Mouse (Mus musculus): ENCODE measurements around the gene Grn. TPM values are rescaled to one million over a fixed set of nuclear protein-coding genes. Genes with fewer than 3 reads are reported as not detected.
"Not testable (repeated sequence)": the region's sequence is repeated elsewhere in the genome, so short reads cannot be mapped to it uniquely, and the experiment has no call there.

Grn gene
- polyA plus RNA-seq (2015; fragmentation: Nextera tagmentation; extraction: Ambion mirVana), result 151 and 172 TPM in 2 replicates

DNA sequence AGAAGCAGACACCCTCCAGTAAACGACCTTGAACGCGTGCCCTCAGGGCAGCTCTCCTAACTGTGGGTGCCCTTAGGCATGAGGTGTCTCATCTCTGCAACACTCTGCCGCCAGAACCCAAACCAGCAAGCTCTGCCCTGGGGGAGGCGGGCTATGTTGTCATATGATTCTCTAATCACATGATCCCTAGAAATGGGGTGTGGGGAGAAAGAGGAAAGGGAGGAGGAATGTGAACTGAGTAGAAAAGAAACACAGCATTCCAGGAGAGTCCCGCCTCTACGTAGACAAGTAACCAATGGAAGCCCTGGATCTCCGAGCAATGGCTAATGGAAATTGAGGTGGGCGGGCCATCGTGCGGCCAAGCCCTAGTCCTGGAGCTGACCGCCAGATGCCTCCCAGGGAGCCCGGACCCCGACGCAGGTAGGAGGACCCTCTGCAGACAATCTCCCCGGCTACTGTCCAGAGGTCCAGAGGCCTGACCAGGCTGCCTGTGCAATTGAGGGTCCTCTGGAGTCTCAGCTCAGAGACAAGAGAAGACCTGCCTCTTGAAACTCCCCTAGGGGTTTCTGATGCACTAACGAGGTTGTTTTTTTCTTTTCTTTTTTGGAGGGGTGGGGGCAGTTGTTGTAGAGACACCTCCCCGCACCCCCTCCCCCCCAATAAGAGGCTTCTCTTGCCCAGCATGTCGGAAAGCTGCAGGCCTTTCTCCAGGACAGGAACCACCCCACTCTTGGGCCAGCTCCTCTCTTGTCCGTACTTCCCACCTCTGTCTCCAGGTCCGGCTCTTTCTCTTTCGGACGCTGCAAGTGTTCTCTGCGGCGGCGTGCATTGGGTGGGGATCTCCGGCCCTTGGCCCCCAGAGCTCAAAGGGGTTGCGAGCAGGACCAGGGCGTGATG is at the start of gene Grn:
Gene Grn, plus strand, starts transcription at position 195 of the 897 bp plus-strand sequence.
- H3K27ac ChIP-seq, result peak within 1 kb of the TSS; percentile 92
- H3K9ac ChIP-seq, result peak within 1 kb of the TSS; percentile 64
- peaks cover 19% of the 10 kb centered on the region for H3K36me3 ChIP-seq
- peak; percentile 92 for ATAC-seq (replicated peaks; ENCODE audit: low FRiP score)
- peak within 1 kb of the TSS; percentile 97 for H3K4me2 ChIP-seq
- H3K4me1 ChIP-seq, result peaks cover 29% of the 10 kb centered on the region
- H3K9me3 ChIP-seq (replicated peaks), result no peaks in the 10 kb centered on the region
- H3K27me3 ChIP-seq, result no peaks in the 10 kb centered on the region
- H3K4me3 ChIP-seq (replicated peaks), result peak within 1 kb of the TSS; percentile 68
- under 1% methylated on average over 29 of the region's 29 CpGs for WGBS

DNA sequence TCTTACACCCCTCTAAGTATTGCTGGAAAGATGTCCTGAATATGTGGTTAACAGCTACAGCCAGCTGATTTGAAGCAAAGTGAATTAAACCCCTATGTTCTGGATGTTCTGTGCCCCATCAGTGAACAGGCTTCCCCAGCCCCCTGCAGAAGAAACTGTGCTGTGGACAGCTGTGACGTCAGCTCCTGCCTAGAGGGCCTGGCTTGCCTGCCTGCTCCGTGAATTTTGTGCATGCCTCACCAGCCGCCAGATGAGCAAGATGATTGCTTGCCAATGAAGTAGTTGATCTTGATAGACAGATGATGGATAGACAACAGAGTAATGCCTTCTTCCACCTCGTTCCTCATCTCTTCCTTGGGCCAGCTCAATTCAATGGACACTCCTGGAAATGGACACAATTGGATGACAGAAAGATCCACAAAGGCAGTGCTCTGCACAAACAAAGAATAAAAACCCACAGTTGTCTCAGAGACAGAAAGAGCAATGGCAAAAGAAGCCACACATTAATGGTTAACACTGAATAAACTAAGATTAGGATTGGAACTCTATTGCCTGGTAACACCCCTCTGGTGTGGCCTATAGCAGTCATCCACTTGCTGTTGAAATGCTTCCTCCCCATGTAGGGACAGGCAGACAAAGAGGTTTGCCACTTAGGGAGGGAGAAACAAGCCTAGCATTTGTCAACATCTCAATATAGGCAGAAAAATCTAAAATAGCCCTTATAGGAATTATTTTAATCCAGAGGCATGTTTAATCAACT is 48.6 kb upstream of the Grn start:
- ATAC-seq (replicated peaks; ENCODE audit: low FRiP score), result no peak
- Histone ChIP-seq H3K27me3 (no peaks in the 10 kb centered on the region), H3K36me3 (no peaks in the 10 kb centered on the region), H3K27ac (no peak overlapping the region), H3K9me3 (replicated peaks) (0 out of 2 replicates have a peak, but pooled peaks cover 4% of the 10 kb centered on the region), H3K9ac (no peak overlapping the region), H3K4me2 (no peak overlapping the region), H3K4me3 (replicated peaks) (no peak overlapping the region), H3K4me1 (peaks cover 5% of the 10 kb centered on the region)
- WGBS, result 47% methylated on average over 4 of the region's 4 CpGs

DNA sequence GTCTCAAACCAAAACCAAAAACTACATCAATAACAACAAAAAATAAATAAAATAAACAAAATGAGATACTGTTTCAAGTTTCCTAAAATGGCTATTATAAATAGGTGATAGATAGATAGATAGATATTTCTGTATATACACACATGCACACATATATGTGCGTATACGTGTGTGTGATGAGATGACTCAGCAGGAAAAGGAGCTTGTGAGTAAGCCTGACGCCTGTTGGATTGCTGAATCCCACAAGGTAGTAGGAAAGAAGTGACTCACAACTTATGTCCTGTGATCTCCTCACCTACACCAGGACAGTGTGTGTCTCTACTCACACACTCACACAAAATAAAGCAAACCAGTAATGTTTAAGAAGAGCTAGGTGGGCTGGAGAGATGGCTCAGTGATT is 47.3 kb upstream of the Grn start:
- WGBS, result 88% methylated on average over 3 of the region's 3 CpGs
- no peak for ATAC-seq (replicated peaks; ENCODE audit: low FRiP score)
- H3K27me3 ChIP-seq, result no peaks in the 10 kb centered on the region

GRCm38 (mm10) chr11:102383365-102384136 is 46.6 kb upstream of the Grn start:
- Histone ChIP-seq H3K27ac (no peak overlapping the region), H3K4me2 (no peak overlapping the region), H3K27me3 (no peaks in the 10 kb centered on the region), H3K9ac (no peak overlapping the region), H3K4me3 (replicated peaks) (no peak overlapping the region), H3K9me3 (replicated peaks) (0 out of 2 replicates have a peak, but pooled peaks cover 3% of the 10 kb centered on the region), H3K4me1 (0 out of 2 replicates have a peak, but pooled peaks cover 3% of the 10 kb centered on the region), H3K36me3 (no peaks in the 10 kb centered on the region)
- WGBS, result 94% methylated on average over 1 of the region's 1 CpGs
- no peak for ATAC-seq (replicated peaks; ENCODE audit: low FRiP score)

More for the DNA sequence above, 47.3 kb upstream of the Grn start:
- H3K4me1 ChIP-seq, result 0 out of 2 replicates have a peak, but pooled peaks cover 3% of the 10 kb centered on the region
- H3K9me3 ChIP-seq (replicated peaks), result 0 out of 2 replicates have a peak, but pooled peaks cover 4% of the 10 kb centered on the region
- H3K4me3 ChIP-seq (replicated peaks), result no peak overlapping the region
- no peak overlapping the region for H3K27ac ChIP-seq
- H3K9ac ChIP-seq, result no peak overlapping the region
- no peaks in the 10 kb centered on the region for H3K36me3 ChIP-seq
- no peak overlapping the region for H3K4me2 ChIP-seq

DNA sequence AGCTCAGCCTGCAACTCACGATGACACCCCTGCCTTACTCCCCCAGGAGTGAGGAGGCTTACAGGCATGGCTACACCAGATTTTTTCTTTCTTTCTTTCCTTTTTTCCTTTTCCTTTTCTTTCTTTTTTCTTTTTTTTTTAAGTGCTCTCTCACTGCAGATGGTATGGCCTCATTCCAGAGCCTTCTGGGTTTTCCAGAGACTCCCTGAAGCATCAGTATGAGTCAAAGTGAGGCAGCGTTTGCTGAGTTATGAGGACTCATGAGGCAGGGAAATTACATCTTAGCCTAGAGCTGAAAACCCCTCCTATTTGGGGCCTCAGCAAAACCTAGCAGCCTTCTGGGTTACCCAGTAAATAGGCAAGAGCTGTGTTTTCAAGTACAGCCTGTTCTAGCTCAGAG is 45.7 kb upstream of the Grn start:
- no peak overlapping the region for H3K4me2 ChIP-seq
- H3K36me3 ChIP-seq, result no peaks in the 10 kb centered on the region
- 0 out of 2 replicates have a peak, but pooled peaks cover 3% of the 10 kb centered on the region for H3K4me1 ChIP-seq
- no peaks in the 10 kb centered on the region for H3K27me3 ChIP-seq
- H3K27ac ChIP-seq, result no peak overlapping the region
- ATAC-seq (replicated peaks; ENCODE audit: low FRiP score), result no peak
- no peak overlapping the region for H3K9ac ChIP-seq
- no peaks in the 10 kb centered on the region for H3K9me3 ChIP-seq (replicated peaks)
- H3K4me3 ChIP-seq (replicated peaks), result no peak overlapping the region
- WGBS, result 66% methylated on average over 2 of the region's 2 CpGs

DNA sequence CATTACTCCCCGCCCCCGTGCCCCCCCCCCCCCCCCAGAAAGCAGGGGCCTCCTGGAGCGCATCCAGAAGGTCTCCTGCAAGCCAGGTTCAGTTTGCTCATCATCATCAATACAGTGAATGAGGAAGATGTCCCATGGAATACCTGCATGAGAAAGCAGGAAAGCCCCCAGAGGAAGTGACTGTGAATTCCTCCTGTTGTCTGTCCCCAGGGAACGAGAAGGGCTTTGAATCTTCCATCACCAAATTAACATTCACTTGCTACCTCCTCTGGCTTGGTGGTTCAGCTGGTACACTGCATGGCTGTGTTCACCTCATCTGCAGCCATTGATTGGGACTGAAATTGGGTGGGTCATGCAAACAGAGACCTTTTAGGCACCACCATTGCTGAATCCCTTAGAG is 45.0 kb upstream of the Grn start:
- no peak overlapping the region for H3K9ac ChIP-seq
- ATAC-seq (replicated peaks; ENCODE audit: low FRiP score), result no peak
- H3K36me3 ChIP-seq, result no peaks in the 10 kb centered on the region
- 0 out of 2 replicates have a peak, but pooled peaks cover 3% of the 10 kb centered on the region for H3K4me1 ChIP-seq
- H3K27me3 ChIP-seq, result no peaks in the 10 kb centered on the region
- H3K27ac ChIP-seq, result no peak overlapping the region
- 52% methylated on average over 4 of the region's 4 CpGs for WGBS
- no peak overlapping the region for H3K4me2 ChIP-seq
- no peaks in the 10 kb centered on the region for H3K9me3 ChIP-seq (replicated peaks)
- no peak overlapping the region for H3K4me3 ChIP-seq (replicated peaks)

- no peaks in the 10 kb centered on the region for H3K36me3 ChIP-seq
- H3K9me3 ChIP-seq (replicated peaks), result no peaks in the 10 kb centered on the region
- H3K4me1 ChIP-seq, result no peaks in the 10 kb centered on the region
- no peaks in the 10 kb centered on the region for H3K27me3 ChIP-seq
- ATAC-seq (replicated peaks; ENCODE audit: low FRiP score), result no peak
- H3K9ac ChIP-seq, result no peak overlapping the region
- no peak overlapping the region for H3K27ac ChIP-seq
- no peak overlapping the region for H3K4me2 ChIP-seq
- no peak overlapping the region for H3K4me3 ChIP-seq (replicated peaks)
- WGBS, result 57% methylated on average over 5 of the region's 5 CpGs
Observed at GRCm38 (mm10) chr11:102386121-102386520, 44.0 kb upstream of the Grn start.

DNA sequence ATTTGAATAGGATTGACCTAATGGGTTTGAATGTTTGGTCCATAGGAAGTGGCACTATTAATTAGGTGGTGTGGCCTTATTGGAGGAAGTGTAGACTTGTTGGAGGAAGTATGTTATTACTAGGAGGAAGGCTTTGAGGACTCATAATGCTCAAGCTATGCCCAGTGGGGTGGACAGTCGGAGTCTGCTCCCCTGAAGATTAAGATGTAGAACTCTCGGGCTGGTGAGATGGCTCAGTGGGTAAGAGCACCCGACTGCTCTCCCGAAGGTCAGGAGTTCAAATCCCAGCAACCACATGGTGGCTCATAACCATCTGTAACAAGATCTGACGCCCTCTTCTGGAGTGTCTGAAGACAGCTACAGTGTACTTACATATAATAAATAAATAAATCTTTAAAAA is 40.7 kb upstream of the Grn start:
- not testable (repeated sequence) for ATAC-seq (replicated peaks; ENCODE audit: low FRiP score); H3K9me3 ChIP-seq (replicated peaks); H3K9ac ChIP-seq; H3K27ac ChIP-seq; H3K4me2 ChIP-seq; H3K4me3 ChIP-seq (replicated peaks); H3K36me3 ChIP-seq
- 83% methylated on average over 4 of the region's 5 CpGs for WGBS
- Histone ChIP-seq H3K27me3 (peaks cover 16% of the 10 kb centered on the region), H3K4me1 (peaks cover 21% of the 10 kb centered on the region)

- Histone ChIP-seq H3K9ac (no peak overlapping the region), H3K36me3 (no peaks in the 10 kb centered on the region), H3K4me3 (replicated peaks) (peak overlapping the region; percentile 47), H3K9me3 (replicated peaks) (no peaks in the 10 kb centered on the region), H3K4me2 (peak overlapping the region; percentile 95), H3K27me3 (peaks cover 44% of the 10 kb centered on the region), H3K27ac (no peak overlapping the region), H3K4me1 (peaks cover 25% of the 10 kb centered on the region)
- peak; percentile 45; the same call in 1 of the 2 replicates for ATAC-seq (replicated peaks; ENCODE audit: low FRiP score)
- WGBS, result 22% methylated on average over 15 of the region's 15 CpGs
Observed at GRCm38 (mm10) chr11:102392441-102393237, 37.5 kb upstream of the Grn start.

GRCm38 (mm10) chr11:102393238-102393634 is 36.9 kb upstream of the Grn start, which contains the start of gene Rundc3a:
Gene Rundc3a, plus strand, starts transcription at chr11:102393403.
- H3K27me3 ChIP-seq, result peaks cover 50% of the 10 kb centered on the region
- peak within 1 kb of the TSS; percentile 27; the same call in 1 of the 2 replicates for H3K27ac ChIP-seq
- H3K36me3 ChIP-seq, result no peaks in the 10 kb centered on the region
- peak within 1 kb of the TSS; percentile 47 for H3K4me3 ChIP-seq (replicated peaks)
- under 1% methylated on average over 34 of the region's 34 CpGs for WGBS
- ATAC-seq (replicated peaks; ENCODE audit: low FRiP score), result peak; percentile 83
- no peaks in the 10 kb centered on the region for H3K9me3 ChIP-seq (replicated peaks)
- H3K4me2 ChIP-seq, result peak within 1 kb of the TSS; percentile 95
- H3K4me1 ChIP-seq, result peaks cover 25% of the 10 kb centered on the region
- peak within 1 kb of the TSS; percentile 36; the same call in 1 of the 2 replicates for H3K9ac ChIP-seq

Measured in kidney, embryonic 15.5 days (tissue).